Mouse (Mus musculus): ENCODE results near the gene Klf7. TPM values are rescaled to one million over a fixed set of nuclear protein-coding genes. Genes with fewer than 3 reads are reported as not detected.

Klf7 gene
- polyA plus RNA-seq, 1 experiment from 2014 or later = 126 TPM

DNA sequence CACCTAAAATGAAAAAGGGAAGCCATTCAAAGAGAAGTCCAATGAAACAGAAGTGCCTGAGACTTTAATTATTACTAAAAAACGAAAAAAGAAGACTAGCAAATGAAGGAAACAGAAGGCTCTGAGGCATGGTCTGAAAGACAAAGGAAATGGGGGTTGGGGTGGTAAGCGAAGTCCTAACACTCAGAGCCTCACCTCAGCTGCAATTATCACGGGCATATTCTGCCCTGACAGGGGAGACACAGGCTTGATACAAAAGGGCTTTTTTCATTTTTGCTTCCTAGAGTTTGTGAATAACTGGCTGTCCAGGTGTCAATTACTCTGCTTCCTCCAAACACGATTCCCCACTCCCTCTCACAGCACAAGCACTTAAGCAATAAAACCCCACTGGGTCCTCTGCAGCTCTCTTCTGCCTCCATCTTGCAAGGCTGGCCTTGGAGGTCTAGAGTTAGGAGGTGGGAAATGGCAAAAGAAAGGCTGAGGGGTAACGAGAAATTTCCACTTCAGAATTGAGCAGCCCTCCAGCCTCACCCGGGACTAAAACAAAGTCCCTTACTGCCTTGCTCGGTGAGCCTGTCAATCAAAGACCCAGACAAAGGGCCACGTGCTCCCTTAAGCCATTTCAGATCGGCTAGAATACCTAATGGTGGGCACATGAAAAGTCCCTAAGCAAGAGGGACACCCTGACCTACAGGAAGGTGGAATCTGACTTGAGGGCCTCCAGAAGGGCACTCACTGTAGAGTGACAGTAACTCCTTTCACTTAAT, 118.4 kb downstream of the Klf7 start:
- Histone ChIP-seq H3K27me3 (no peaks in the 10 kb centered on the region), H3K36me3 (no peaks in the 10 kb centered on the region), H3K4me1 (peaks cover 11% of the 10 kb centered on the region), H3K4me2 (replicated peaks) (no peak overlapping the region), H3K4me3 (no peak overlapping the region), H3K9me3 (no peaks in the 10 kb centered on the region), H3K9ac (replicated peaks) (no peak overlapping the region), H3K27ac (replicated peaks) (peak overlapping the region; percentile 33; the same call in 1 of the 2 replicates)
- 9% methylated on average over 9 of the region's 9 CpGs for WGBS
- peak; percentile 45 for ATAC-seq (replicated peaks)

DNA sequence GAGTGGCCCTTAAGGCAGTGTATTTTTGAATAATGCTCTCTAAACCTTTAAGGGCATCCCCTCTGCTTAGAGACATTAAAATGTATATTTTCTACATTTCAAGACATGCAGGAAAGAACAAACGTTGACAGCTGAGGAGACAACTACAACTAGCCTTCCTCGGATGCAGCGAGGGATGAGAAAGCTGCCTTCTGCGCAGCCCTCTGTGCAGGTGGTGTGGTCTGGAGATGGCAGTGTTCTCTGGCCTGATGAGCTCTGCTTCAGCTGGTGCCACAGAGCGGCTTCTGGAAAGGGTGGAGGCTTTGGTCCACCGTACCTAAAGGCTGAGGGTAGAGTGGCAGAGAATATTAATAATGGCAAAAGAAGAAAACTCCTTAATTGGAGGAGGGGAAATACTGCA, 120.0 kb downstream of the Klf7 start:
- Histone ChIP-seq H3K9me3 (no peaks in the 10 kb centered on the region), H3K4me1 (peaks cover 11% of the 10 kb centered on the region), H3K36me3 (no peaks in the 10 kb centered on the region), H3K27ac (replicated peaks) (no peak overlapping the region), H3K9ac (replicated peaks) (no peak overlapping the region), H3K4me3 (no peak overlapping the region), H3K27me3 (no peaks in the 10 kb centered on the region), H3K4me2 (replicated peaks) (no peak overlapping the region)
- ATAC-seq (replicated peaks) = no peak
- 93% methylated on average over 6 of the region's 6 CpGs for WGBS

DNA sequence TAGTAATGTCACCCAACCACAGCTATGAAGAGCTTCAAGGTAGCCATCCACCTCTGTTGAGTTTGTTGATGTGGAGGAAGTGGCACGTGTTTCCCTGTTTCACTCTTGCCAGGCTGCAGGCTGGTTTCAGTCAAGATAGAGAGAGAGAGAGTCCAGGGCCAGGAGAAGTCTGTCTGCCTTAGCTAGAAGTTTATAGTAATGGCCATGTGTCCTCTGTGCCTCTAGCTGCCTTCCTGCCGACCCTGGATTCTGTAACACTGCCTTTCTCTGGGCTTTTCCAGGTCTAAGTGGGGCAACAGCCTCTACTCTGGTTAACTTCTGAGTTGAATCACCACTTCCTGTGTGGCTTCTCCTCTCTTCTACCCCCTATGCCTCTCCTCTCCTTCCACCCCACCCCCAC, 121.5 kb downstream of the Klf7 start:
- Histone ChIP-seq H3K27me3 (no peaks in the 10 kb centered on the region), H3K9ac (replicated peaks) (no peak overlapping the region), H3K27ac (replicated peaks) (no peak overlapping the region), H3K4me2 (replicated peaks) (no peak overlapping the region), H3K4me3 (no peak overlapping the region), H3K4me1 (peaks cover 14% of the 10 kb centered on the region), H3K36me3 (no peaks in the 10 kb centered on the region), H3K9me3 (no peaks in the 10 kb centered on the region)
- ATAC-seq (replicated peaks) = no peak
- 86% methylated on average over 2 of the region's 2 CpGs for WGBS

DNA sequence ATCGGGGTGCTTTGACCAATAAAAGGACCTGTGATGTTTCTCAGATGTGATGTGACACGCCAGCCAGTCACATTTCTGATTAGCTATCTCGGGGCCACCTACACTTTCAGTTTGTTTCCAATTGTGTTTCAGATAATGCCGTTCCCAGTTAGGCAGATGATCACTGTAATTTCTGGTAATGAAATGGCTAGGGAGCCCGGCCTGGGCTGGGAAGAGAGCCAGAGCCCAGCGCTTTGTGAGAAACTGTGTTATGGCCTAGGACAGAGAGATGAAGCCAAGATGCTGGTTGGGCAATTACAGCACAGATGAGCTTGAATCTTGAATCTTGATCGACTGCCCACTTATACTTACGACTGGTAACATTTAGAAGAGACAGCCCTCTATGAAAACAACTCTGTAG, 122.6 kb downstream of the Klf7 start:
- H3K9me3 ChIP-seq = no peaks in the 10 kb centered on the region
- no peaks in the 10 kb centered on the region for H3K36me3 ChIP-seq
- no peak overlapping the region for H3K4me3 ChIP-seq
- H3K4me2 ChIP-seq (replicated peaks) = no peak overlapping the region
- 50% methylated on average over 8 of the region's 8 CpGs for WGBS
- H3K27me3 ChIP-seq = no peaks in the 10 kb centered on the region
- no peak; the same call in 1 of the 2 replicates for ATAC-seq (replicated peaks)
- H3K4me1 ChIP-seq = peaks cover 25% of the 10 kb centered on the region
- H3K9ac ChIP-seq (replicated peaks) = no peak overlapping the region
- peak overlapping the region; percentile 43; the same call in 1 of the 2 replicates for H3K27ac ChIP-seq (replicated peaks)

DNA sequence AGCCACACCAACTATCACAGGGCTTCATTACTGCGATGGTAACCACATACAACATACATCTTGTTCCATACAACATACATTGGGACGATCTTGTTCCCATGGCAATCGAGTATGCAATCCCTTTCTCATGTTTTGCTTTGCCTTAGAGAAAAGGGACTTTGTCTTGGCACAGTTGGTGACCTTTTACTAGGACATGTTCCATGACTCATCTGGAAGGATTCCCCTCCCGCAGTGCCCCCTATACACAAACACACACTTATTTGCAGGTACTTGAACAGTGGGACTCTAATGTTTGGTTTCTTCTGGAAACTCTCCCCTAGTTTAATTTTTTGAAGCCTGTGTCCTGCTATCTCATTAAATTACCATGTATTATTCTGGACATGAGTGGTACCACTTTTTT, 123.2 kb downstream of the Klf7 start:
- WGBS = 85% methylated on average over 4 of the region's 4 CpGs
- no peak overlapping the region for H3K4me2 ChIP-seq (replicated peaks)
- no peak for ATAC-seq (replicated peaks)

DNA sequence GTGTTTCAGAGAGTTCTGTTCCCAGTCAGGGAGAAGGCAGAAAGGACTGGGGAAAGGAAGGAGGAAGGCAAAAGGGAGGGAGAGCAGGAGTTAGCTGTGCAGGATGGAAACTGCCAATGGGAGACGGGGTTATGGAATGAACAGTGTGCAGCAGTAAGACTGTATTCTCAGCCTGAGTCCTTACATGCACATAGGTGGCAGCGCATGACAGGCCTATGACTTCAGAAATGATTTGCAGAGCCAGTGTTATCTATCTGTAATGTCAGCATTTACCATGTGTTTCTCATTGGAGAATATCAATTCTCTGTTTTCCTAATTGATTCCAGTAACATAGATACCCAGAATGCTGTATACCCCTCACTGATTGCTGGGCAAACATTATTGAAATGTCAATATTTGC, 123.9 kb downstream of the Klf7 start:
- WGBS = 76% methylated on average over 2 of the region's 2 CpGs
- no peak overlapping the region for H3K9ac ChIP-seq (replicated peaks)
- H3K4me2 ChIP-seq (replicated peaks) = no peak overlapping the region
- H3K36me3 ChIP-seq = no peaks in the 10 kb centered on the region
- peaks cover 27% of the 10 kb centered on the region for H3K4me1 ChIP-seq
- H3K27ac ChIP-seq (replicated peaks) = no peak overlapping the region
- H3K27me3 ChIP-seq = no peaks in the 10 kb centered on the region
- H3K9me3 ChIP-seq = no peaks in the 10 kb centered on the region
- H3K4me3 ChIP-seq = no peak overlapping the region
- no peak for ATAC-seq (replicated peaks)

More for the DNA sequence above, 123.2 kb downstream of the Klf7 start:
- Histone ChIP-seq H3K27ac (replicated peaks) (no peak overlapping the region), H3K9ac (replicated peaks) (no peak overlapping the region), H3K27me3 (no peaks in the 10 kb centered on the region), H3K9me3 (no peaks in the 10 kb centered on the region), H3K36me3 (no peaks in the 10 kb centered on the region), H3K4me3 (no peak overlapping the region), H3K4me1 (peaks cover 29% of the 10 kb centered on the region)

DNA sequence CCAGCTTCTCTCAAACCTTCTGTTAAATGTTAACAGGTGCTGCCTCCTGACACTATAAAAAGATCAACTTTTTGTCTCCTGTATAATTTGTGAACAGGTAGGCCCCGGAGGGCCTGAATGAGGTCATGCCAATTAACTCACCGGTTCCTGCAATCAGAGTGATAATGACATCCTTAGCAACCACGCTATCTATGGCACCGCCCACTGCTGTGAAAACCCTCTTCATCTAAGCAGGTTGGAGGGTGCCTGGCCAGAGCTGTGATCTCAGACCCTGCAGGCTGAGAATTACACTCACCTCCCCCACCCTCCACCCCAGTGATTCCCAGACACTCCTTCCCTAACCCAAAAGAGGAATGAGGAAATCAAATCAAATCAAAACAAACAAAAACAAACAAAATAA, 126.3 kb downstream of the Klf7 start:
- Histone ChIP-seq H3K36me3 (no peaks in the 10 kb centered on the region), H3K9me3 (no peaks in the 10 kb centered on the region), H3K4me1 (peaks cover 27% of the 10 kb centered on the region), H3K9ac (replicated peaks) (no peak overlapping the region), H3K27me3 (no peaks in the 10 kb centered on the region), H3K4me2 (replicated peaks) (no peak overlapping the region), H3K27ac (replicated peaks) (0 out of 2 replicates have a peak overlapping the region, but pooled peaks have one; percentile 71), H3K4me3 (no peak overlapping the region)
- no peak for ATAC-seq (replicated peaks)
- 18% methylated on average over 4 of the region's 4 CpGs for WGBS

DNA sequence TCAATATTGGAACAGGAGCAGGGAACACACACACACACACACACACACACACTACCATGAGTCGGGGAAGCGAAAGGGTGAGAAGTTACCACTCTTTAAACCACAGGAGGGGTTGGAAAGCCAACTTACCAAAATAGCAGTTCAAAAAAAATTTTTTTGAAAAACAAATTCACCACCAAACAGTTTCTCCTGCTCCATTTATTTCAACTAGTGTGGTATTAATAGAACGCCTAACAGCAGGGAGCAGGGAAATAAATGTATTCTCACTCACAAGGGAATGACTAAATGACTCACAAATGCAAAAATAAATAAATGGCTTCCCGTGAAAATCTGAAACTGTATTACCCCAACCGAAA, 127.0 kb downstream of the Klf7 start:
- H3K9ac ChIP-seq (replicated peaks) = no peak overlapping the region
- WGBS = 42% methylated on average over 5 of the region's 5 CpGs

DNA sequence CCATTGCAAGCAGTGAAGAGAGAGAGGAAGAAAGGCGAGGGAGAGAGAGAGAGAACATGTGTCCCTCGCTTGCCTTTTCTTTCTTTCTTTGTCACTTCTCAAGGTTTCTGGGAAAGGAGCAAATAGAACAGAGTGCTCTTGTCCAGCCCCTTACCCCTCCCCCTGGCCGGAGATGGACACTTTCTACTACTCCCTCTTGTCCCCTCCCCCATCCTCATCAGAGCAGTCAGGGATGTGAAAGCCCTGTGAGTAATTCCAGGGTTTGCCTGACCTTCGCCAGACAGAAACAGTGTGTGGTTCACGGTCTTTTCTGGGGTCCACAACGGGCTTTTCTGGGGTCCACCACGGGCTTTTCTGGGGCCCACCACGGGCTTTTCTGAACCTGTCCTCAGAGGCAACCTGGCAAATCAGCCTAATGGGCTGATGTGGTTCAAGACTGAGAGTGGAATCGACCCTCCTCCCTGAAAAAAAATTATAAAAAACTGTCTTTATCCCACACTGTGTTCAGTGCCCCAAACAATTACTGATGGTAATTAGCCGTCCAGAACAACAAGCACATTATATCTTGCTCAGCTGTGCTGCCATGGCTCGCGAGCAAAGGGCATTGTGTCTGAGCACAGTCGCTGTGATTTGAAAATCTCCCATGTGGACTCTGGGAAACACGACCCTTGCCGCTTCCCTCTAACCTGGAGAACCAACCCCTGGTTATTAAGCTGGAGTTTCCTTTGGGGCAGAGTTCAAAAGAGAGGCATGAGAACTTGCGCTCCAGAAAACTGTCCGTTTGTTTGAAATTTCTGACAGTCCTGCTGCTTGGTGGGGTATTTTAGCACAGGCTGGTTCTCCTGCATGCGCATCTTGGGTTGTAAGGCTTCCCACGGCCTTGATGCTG, 127.6 kb downstream of the Klf7 start:
- peaks cover 27% of the 10 kb centered on the region for H3K4me1 ChIP-seq
- H3K4me3 ChIP-seq = no peak overlapping the region
- peak overlapping the region; percentile 71 for H3K27ac ChIP-seq (replicated peaks)
- WGBS = 6% methylated on average over 19 of the region's 19 CpGs
- H3K9ac ChIP-seq (replicated peaks) = 0 out of 2 replicates have a peak overlapping the region, but pooled peaks have one; percentile 28
- H3K9me3 ChIP-seq = no peaks in the 10 kb centered on the region
- peak overlapping the region; percentile 29 for H3K4me2 ChIP-seq (replicated peaks)
- H3K36me3 ChIP-seq = no peaks in the 10 kb centered on the region
- H3K27me3 ChIP-seq = no peaks in the 10 kb centered on the region
- peak; percentile 85 for ATAC-seq (replicated peaks)

More for the DNA sequence above, 127.0 kb downstream of the Klf7 start:
- H3K27ac ChIP-seq (replicated peaks) = peak overlapping the region; percentile 71
- H3K4me3 ChIP-seq = no peak overlapping the region
- 0 out of 2 replicates have a peak overlapping the region, but pooled peaks have one; percentile 29 for H3K4me2 ChIP-seq (replicated peaks)
- H3K27me3 ChIP-seq = no peaks in the 10 kb centered on the region
- H3K9me3 ChIP-seq = no peaks in the 10 kb centered on the region
- no peak for ATAC-seq (replicated peaks)
- H3K4me1 ChIP-seq = peaks cover 27% of the 10 kb centered on the region
- H3K36me3 ChIP-seq = no peaks in the 10 kb centered on the region

DNA sequence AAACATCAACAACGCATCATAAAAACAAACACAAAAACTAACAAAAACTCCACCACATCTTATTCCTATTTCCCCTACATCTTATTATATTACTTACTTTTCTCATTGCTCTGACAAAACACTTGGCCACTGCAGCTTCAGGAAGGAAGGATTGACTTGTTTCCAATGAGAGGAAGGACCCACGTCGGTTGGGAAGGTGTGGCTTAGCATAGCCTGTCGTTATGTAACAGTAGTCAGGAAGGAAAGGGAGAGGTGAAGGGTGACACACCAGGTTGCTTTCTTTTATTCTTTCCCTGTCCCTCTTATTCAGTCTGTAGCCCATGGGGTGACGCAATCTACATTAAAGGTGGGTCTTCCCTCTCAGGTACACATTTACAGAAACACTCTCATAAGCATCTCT, 129.6 kb downstream of the Klf7 start:
- H3K4me1 ChIP-seq = peaks cover 27% of the 10 kb centered on the region
- no peak for ATAC-seq (replicated peaks)
- WGBS = 84% methylated on average over 5 of the region's 5 CpGs
- no peaks in the 10 kb centered on the region for H3K36me3 ChIP-seq
- H3K9me3 ChIP-seq = no peaks in the 10 kb centered on the region
- H3K4me2 ChIP-seq (replicated peaks) = no peak overlapping the region
- H3K9ac ChIP-seq (replicated peaks) = no peak overlapping the region
- no peak overlapping the region for H3K4me3 ChIP-seq
- no peaks in the 10 kb centered on the region for H3K27me3 ChIP-seq
- no peak overlapping the region for H3K27ac ChIP-seq (replicated peaks)

DNA sequence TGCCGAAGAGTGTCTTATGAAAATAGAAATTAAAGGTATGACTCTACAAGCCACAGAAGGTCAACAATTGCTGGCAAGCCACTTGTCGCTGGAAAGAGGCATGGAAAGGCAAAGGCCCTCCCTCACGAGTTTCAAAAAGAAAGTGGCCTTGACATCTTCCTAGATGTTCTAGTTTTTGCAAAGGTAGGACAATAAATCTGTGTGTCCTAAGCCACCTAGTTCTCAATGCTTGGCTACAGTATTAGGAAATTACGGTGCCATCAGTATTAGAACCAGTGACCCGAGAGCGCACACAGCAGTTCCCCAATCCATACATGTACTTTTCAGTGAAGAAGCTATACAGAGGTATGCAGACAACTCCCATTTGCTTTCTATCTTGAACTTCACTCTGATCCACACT, 131.7 kb downstream of the Klf7 start:
- Histone ChIP-seq H3K9me3 (no peaks in the 10 kb centered on the region), H3K27me3 (no peaks in the 10 kb centered on the region), H3K4me2 (replicated peaks) (no peak overlapping the region), H3K4me3 (no peak overlapping the region), H3K27ac (replicated peaks) (no peak overlapping the region), H3K9ac (replicated peaks) (no peak overlapping the region), H3K36me3 (no peaks in the 10 kb centered on the region), H3K4me1 (peaks cover 21% of the 10 kb centered on the region)
- WGBS = 94% methylated on average over 6 of the region's 6 CpGs
- ATAC-seq (replicated peaks) = no peak

DNA sequence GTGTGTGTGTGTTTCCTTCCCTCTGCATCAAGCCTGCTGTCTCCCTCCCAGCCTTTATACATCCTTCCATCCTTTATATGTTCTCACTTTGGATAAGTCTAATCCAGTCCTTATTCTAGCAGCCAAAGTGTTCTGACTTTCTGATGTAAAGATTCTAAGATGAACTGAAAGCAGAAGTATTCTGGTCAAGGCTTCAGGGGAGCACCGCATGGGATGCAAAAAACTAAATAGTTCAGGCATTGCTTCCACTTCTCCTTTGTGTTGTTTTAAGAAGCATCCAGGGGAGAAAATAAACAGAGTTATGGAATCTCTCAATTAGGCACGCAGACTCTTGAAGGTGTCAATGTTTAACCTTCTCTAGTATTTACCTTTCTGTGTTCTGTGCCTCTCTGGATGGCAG, 141.3 kb downstream of the Klf7 start:
- WGBS = 70% methylated on average over 2 of the region's 2 CpGs
- Histone ChIP-seq H3K27me3 (no peaks in the 10 kb centered on the region), H3K9me3 (no peaks in the 10 kb centered on the region), H3K9ac (replicated peaks) (no peak overlapping the region), H3K4me2 (replicated peaks) (no peak overlapping the region), H3K4me1 (peaks cover 12% of the 10 kb centered on the region), H3K27ac (replicated peaks) (no peak overlapping the region), H3K4me3 (no peak overlapping the region), H3K36me3 (no peaks in the 10 kb centered on the region)
- no peak for ATAC-seq (replicated peaks)
